Mouse (Mus musculus): ENCODE results near the gene Efna4. TPM values are rescaled to one million over a fixed set of nuclear protein-coding genes. Genes with fewer than 3 reads are reported as not detected.

Gene Efna4
- polyA plus RNA-seq (2012; ENCODE audit: insufficient read depth, insufficient read length, missing spikeins) = 1.3 TPM in 1 of 2 replicates, not detected in the other

DNA sequence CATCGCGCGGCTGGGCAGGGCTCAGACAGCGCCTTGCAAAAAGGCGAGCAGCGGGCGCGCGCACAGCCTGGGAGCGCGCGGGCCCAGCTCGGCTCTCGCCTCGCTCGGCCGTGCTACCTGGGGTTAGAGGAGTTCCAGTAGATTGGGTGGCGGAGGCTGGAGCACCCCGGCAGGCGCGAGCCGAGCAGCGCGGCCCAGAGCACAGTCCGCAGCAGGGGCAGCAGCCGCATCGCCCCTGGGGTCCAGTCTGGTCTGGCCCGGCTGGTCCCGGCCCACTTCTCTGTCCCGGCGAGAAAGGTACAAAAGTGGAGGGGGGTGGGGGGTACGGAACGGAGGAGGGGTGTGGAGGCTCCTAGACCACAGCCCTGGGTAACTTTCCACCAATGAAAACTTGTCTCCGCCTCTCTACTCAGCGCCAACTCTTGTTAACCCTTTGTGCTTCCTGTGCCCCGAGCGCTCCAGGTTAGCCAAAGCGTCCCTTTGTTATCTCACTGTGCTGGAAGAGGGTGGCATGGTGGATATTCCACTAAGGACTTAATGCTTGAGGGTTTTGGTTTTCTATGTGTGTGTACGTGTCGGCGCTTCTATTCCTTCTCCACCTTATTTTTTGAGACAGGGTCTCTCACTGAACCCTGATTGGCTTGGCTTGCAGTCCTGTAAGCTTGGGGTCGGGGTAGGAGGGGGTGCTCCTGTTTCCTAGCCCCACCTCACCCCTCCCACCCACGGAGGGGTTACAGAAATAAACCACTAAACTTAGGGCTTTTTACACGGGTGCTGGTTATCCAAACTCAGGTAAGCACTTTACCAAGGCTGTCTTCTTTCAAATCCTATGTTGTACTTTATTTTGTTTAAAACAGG lies at the start of gene Efna4:
Efna4 (minus strand) TSS at position 308 of the 858 bp plus-strand sequence.
- Histone ChIP-seq H3K4me3 (ENCODE audit: insufficient read depth, low read depth, low read length) (peak within 1 kb of the TSS; percentile 64), H3K27ac (replicated peaks; ENCODE audit: low read depth, low read length) (no peak within 1 kb of the TSS), H3K4me1 (ENCODE audit: control insufficient read depth, insufficient read depth, insufficient read length, low read length) (no peaks in the 10 kb centered on the region)

DNA sequence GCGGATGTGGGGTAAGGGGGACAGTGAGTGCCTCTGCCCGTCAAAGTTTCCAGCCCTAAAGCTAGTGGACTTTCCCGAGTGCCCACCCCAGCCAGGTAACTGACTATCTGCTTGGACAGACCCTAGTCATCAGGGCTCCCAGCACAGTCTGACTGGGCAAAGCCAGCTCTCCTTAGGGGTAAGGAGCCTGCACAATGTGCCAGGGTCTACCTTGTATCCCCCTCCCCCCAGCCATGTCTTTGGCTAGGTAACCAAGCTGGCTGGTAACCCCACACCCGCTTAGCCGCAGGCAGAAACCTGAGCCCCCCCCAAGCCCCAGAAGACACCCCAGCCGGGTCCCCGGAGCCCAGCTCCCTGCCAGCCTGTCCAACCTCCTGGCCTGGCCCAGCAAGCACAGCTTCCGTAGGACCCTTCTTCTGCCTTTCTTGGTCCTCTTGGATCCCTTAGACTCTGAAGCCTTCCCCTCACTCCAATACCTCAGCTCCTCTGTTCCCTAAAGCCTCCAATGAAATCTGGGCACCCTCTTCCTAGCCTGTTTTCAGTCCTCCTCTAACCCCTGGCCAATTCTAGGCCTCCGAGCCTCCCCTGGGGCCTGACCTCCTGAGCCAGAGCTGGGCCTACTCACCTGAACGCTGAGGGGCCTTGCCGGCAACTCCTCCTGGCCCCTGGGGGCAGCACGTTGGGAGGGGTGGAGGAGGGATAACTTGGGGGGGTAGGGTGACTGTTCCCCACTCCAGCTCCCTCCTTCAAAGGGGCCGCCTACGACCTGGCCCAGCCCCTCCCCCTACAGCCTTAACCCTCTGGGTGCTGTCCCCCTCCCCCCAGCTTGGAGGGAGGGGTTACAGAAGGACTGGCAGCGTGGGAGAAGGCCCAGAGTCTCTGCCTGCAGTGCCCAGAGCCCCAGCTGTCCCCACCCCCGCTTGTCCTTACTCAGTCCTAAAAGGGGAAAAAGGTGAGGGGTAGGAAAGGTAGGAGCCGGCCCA lies 48.9 kb upstream of the Efna4 start:
- Histone ChIP-seq H3K27ac (replicated peaks; ENCODE audit: low read depth, low read length) (peak overlapping the region; percentile 91), H3K4me3 (ENCODE audit: insufficient read depth, low read depth, low read length) (peak overlapping the region; percentile 56), H3K4me1 (ENCODE audit: control insufficient read depth, insufficient read depth, insufficient read length, low read length) (peaks cover 25% of the 10 kb centered on the region)

DNA sequence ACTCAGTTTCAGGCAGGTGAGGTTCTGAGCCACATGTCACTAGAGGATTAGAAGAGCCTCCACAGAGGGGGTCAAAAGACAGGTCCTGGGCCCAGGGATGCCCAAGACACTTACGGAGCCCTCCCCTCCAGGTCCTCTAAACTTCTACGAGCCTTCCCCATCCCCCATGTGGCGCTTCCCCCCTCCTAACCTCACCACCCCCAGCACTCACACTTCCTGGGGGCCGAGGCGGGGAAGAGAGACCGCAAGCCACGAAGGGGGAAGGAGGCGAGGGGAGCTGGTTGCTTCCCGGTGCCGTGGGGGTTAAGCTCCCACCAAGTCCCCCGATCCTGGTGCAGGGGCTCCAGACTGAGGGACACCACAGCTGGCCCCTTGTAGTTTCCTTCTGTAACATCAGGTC lies 47.6 kb upstream of the Efna4 start:
- peaks cover 25% of the 10 kb centered on the region for H3K4me1 ChIP-seq (ENCODE audit: control insufficient read depth, insufficient read depth, insufficient read length, low read length)
- no peak overlapping the region for H3K4me3 ChIP-seq (ENCODE audit: insufficient read depth, low read depth, low read length)
- peak overlapping the region; percentile 91; the same call in 1 of the 2 replicates for H3K27ac ChIP-seq (replicated peaks; ENCODE audit: low read depth, low read length)

DNA sequence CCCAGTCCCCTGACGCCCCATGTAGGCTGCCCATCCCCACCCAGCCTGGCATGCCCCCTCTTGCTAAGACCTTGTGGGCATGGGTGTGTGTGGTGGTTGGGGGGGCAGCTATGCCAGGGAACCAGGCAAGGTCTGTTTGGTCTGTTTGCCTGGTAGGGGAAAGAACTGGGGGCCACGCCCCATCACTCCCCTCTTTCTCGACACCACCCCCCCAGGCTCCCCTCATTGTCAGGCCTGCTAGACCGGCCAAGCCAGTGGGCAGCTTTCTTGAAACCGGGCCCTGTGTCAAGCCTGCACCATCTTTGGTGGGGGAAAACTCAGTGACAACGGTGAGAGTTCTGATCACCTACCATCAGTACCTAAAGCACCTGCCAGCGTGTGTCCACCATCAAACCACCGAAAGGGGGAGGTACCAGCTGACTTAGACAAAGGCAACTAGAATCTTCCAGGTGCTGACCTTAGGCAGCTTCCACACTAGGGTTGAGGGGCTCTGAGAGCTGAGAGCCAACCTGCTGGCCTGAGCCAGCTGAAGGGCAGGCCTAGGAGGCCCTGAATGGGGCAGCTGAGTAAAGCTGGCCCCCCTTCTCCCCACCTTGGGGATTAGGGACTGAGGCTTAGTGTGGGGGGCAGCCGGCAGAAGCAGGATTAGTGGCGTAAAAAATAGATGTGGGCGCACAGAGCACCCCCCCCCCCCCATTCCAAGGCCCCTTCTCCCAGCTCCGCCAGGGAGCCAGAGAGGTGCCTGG lies 46.7 kb upstream of the Efna4 start:
- Histone ChIP-seq H3K4me3 (ENCODE audit: insufficient read depth, low read depth, low read length) (no peak overlapping the region), H3K4me1 (ENCODE audit: control insufficient read depth, insufficient read depth, insufficient read length, low read length) (peaks cover 24% of the 10 kb centered on the region), H3K27ac (replicated peaks; ENCODE audit: low read depth, low read length) (0 out of 2 replicates have a peak overlapping the region, but pooled peaks have one; percentile 8)

DNA sequence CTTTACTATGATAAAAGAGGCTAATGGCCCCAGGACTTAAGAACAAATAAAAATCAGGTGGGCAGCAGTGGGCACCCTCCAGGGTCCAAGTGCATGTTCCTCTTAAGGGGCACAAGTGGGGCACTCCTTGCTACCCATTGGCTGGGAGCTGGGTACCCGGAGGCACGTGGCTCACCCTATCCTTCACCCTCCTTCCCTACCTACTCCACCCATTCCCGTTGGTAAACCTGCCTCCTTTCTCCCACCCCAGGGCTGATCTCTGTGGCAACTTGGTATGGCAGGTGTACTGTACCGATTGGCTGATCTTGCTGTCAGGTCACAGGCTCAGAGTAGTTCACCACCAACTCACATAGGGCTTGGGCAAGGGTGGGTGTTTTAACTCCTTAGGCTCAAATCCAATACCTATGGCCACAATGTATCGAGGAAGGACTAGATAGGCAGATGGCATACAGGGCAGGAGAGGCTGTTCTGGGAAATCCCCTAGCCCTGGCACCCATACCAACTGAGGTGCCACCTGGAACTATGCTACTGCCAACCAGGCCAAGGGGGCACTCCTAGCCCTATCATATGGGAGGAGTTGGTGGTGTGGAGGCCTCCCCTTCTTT lies 45.9 kb upstream of the Efna4 start:
- Histone ChIP-seq H3K4me3 (ENCODE audit: insufficient read depth, low read depth, low read length) (no peak overlapping the region), H3K27ac (replicated peaks; ENCODE audit: low read depth, low read length) (peak overlapping the region; percentile 72)

DNA sequence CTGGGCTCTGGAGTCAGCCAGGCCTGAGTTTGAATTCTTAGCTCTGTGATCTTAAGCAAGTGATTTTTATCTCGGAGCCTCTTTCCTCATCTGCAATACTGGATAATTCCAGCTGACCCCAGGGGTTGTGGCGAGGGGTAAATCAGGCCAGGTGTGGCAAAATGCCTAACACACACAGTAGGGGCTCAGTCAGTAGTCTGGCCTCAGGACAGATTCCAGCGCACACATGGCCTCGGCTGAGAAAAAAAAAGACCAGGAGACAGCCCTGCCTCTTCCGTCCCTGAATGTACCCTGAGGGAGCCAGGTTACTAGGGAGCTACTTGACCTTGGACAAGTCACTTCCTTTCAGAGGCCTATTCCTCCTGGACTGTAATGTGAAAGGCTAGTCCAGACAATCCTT lies 45.1 kb upstream of the Efna4 start:
- no peak overlapping the region for H3K4me3 ChIP-seq (ENCODE audit: insufficient read depth, low read depth, low read length)
- H3K27ac ChIP-seq (replicated peaks; ENCODE audit: low read depth, low read length) = peak overlapping the region; percentile 72
- peaks cover 17% of the 10 kb centered on the region for H3K4me1 ChIP-seq (ENCODE audit: control insufficient read depth, insufficient read depth, insufficient read length, low read length)

More for the DNA sequence above, 45.9 kb upstream of the Efna4 start:
- peaks cover 20% of the 10 kb centered on the region for H3K4me1 ChIP-seq (ENCODE audit: control insufficient read depth, insufficient read depth, insufficient read length, low read length)

DNA sequence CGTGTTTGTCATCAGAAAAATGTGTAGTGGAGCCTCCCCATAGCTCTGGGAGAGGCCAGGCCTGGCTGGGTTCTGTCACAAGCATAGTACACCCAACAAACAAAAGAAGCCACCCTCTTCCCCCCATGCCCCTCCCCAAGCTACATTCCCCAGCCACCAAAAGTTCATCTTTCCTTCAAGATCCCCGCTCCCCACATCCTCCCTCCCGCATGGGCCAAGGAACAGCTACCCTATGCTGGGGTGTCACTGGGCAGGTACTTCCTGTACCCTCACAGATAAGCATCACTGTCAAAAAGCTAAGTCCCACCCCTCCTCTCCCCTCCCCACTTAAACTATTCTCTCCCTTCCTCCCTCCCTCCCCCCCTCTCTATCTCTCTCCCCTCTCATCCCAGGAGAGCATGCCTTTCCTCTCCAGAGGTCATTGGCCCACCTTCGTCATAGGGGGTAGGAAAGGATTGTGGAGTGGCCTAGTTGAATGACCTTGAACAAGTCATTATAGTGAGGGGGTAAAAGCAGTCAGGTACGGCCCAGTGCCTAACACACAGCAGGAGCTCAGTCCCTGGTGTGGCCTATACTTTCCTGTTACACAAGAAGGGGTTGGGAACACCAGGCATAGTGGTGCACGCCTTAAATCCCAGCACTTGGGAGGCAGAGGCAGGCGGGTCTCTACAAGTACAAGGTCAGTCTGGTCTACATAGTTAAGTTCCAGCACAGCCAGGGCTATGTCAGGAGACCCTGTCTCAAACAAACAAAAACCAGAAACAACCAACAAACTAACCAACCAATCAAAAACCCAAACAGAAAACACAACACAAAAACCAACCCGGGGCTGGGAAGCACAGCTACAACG lies 44.4 kb upstream of the Efna4 start:
- Histone ChIP-seq H3K4me1 (ENCODE audit: control insufficient read depth, insufficient read depth, insufficient read length, low read length) (peaks cover 17% of the 10 kb centered on the region), H3K27ac (replicated peaks; ENCODE audit: low read depth, low read length) (peak overlapping the region; percentile 72), H3K4me3 (ENCODE audit: insufficient read depth, low read depth, low read length) (no peak overlapping the region)

DNA sequence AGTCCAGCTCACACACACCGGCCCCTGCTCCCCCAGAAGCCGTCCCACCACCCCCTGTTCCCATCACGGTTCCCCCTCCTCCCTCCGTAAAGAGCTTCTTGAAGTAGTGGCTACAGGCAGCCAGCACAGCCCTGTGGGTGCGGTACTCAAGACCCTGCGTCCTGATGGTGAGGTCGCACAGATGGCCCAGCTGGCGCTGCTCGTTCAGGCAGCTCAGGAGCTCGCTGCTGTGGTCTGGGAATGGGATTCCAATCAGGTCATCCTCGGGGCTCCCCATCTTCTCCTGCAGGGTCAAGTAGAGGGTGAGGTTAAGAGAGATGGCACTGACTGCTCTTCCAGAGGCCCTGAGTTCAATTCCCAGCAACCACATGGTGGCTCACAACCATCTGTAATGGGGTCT lies 43.4 kb upstream of the Efna4 start:
- Histone ChIP-seq H3K27ac (replicated peaks; ENCODE audit: low read depth, low read length) (no peak overlapping the region), H3K4me3 (ENCODE audit: insufficient read depth, low read depth, low read length) (no peak overlapping the region), H3K4me1 (ENCODE audit: control insufficient read depth, insufficient read depth, insufficient read length, low read length) (peaks cover 17% of the 10 kb centered on the region)

DNA sequence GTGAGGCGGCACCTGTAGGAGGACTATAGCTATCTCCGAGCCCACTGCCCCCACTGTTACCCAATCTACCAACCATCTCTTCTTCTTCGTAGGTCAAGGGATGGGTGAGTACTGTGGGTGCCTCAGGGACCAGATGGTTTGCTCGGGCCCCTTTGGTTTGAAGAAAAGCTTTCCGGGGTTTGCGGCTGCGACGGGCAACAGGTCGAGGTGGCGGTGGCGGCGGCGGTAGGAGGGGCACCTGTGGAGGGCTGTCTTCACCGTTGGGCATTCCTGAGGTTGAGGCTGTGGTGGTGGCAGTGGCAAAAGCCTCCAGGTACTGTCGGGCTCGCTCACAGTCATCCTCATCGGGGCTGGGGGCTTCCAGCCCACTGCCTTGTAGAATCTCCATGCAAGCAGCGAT lies 42.9 kb upstream of the Efna4 start:
- Histone ChIP-seq H3K27ac (replicated peaks; ENCODE audit: low read depth, low read length) (no peak overlapping the region), H3K4me1 (ENCODE audit: control insufficient read depth, insufficient read depth, insufficient read length, low read length) (peaks cover 17% of the 10 kb centered on the region), H3K4me3 (ENCODE audit: insufficient read depth, low read depth, low read length) (no peak overlapping the region)

DNA sequence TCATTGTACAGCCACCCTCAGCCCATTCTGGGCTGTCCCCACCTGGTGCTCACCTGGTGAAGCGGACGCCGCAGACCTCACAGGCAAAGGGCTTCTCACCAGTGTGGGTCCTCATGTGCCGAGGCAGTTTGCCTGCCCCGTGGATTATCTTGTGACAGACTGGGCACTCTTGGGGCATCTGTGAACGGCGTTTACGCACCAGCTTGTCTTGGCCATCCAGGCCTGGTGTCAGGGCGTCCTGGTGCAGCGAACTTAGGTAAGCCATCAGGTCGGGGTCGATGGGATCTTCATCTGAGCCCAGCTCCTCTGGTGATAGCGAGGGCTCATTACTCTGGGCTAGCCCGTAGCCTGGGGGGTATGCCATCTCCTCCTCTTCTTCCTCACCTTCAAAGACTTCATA lies 42.5 kb upstream of the Efna4 start:
- no peak overlapping the region for H3K4me3 ChIP-seq (ENCODE audit: insufficient read depth, low read depth, low read length)
- peak overlapping the region; percentile 48; the same call in 1 of the 2 replicates for H3K27ac ChIP-seq (replicated peaks; ENCODE audit: low read depth, low read length)

DNA sequence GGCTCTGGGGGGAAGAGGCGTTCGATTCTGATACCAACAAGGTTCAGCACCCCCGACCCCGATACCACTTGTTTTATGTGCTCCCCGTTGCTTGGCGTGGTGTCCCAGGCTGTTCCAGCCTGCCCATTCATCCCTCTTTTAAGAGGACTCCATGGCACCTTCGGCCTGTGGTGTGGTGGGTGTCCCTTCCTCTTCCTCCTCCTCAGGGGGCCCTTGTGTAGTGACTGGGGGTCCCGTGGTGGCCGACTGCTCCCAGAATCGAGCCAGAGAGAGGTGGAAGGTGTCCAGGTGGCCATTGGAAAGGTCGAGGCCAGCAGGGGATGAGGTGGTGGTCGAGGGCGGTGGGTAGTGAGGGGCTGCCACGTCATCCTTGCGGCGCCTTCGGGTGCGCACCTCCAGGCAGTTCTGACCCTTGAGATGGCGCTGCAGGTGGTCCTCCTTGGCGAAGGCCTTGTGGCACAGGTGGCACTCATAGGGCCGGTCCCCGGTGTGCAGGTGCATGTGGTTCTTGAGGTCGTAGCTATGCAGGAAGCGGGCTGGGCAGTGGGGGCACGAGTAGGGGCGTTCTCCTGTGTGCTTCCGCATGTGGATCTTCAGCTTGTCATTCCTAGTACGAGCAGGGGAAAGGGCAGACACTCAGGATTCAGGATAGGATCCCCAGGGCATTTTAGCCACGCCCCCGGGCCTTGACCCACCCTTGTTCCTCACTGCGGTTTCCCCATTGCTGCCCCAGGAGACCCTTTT lies 41.7 kb upstream of the Efna4 start:
- peak overlapping the region; percentile 62; the same call in 1 of the 2 replicates for H3K4me3 ChIP-seq (ENCODE audit: insufficient read depth, low read depth, low read length)
- H3K27ac ChIP-seq (replicated peaks; ENCODE audit: low read depth, low read length) = peak overlapping the region; percentile 80
- peaks cover 16% of the 10 kb centered on the region for H3K4me1 ChIP-seq (ENCODE audit: control insufficient read depth, insufficient read depth, insufficient read length, low read length)

More for the DNA sequence above, 42.5 kb upstream of the Efna4 start:
- H3K4me1 ChIP-seq (ENCODE audit: control insufficient read depth, insufficient read depth, insufficient read length, low read length) = peaks cover 17% of the 10 kb centered on the region

DNA sequence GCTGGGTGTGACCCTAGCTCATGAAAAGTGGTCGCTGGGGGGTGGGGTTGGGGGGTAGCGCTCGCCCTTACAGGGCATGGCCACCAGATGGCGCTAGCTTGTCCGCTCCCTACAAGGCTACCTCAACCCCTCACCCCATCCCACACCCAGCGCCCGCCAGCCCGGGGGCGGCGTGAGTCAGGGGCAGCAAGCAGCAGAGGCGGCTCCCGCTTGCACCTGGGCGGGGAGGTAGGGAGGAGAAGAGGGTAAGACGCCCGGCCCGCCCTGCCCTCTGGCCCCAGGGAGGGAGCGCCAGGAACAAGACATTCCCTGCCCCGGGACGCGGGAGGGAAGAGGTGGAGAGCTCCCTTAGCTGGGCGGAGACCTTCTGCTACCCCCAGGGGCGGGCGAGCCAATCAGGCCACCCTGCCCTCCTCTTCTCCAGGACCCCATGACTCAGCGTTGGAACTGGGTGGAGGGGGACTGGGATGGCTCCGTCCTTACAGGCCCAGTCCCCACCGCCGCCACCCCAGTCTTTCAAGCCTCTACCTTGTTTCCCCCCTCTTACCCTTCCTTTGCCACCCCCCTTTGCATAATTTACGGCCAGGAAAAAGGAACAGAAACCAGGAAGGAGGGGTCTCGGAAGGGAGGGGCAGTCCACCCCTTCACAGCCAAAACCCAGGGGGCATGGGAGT lies 40.7 kb upstream of the Efna4 start:
- H3K4me3 ChIP-seq (ENCODE audit: insufficient read depth, low read depth, low read length) = peak overlapping the region; percentile 62
- H3K27ac ChIP-seq (replicated peaks; ENCODE audit: low read depth, low read length) = peak overlapping the region; percentile 80
- peaks cover 9% of the 10 kb centered on the region for H3K4me1 ChIP-seq (ENCODE audit: control insufficient read depth, insufficient read depth, insufficient read length, low read length)
